Mouse (Mus musculus): ENCODE data around the gene Rnf130. TPM values are rescaled to one million over a fixed set of nuclear protein-coding genes. Genes with fewer than 3 reads are reported as not detected.

The Rnf130 gene
- total and polyA plus RNA-seq, 3 experiments: not detected

DNA sequence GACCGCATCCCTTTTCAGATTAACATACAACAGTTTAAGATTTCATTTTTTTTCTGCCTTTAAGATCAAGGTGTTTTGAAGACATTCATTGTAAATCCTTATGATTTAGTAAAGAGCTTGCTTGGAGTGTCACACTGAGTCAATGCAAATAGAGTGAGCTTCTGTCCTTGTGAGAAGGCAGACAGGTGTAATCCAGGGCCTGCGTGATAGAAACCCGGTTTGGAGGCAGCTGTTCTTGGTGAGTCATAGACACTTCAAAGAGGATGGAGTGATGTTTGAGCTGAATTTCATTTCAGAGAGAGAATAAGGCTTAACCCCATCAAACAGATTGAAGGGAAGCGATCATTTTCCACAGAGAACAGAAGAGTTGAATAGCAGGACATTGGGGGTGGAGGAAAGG lies 51.6 kb downstream of the Rnf130 start:
- H3K27me3 ChIP-seq (replicated peaks): no peaks in the 10 kb centered on the region
- no peak overlapping the region for H3K4me3 ChIP-seq (replicated peaks in 1 of 3; ENCODE audit: low read depth in 2 of 3, low read length in 2 of 3, poor library complexity in 1 of 3)
- no peaks in the 10 kb centered on the region for H3K9me3 ChIP-seq (replicated peaks; ENCODE audit: low read length)
- no peak for DNase-seq (ENCODE audit: extremely low read depth)
- no peaks in the 10 kb centered on the region for H3K79me2 ChIP-seq (replicated peaks; ENCODE audit: control insufficient read depth, extremely low read depth, insufficient read depth, poor library complexity, severe bottlenecking)
- peaks cover 0 to 2% of the 10 kb centered on the region in 2 experiments; a peak in 1 of 4 replicates for H3K4me1 ChIP-seq (ENCODE audit: control insufficient read depth in 1 of 2, insufficient read depth in 2 of 2)
- no peak for TF ChIP-seq EP300 (IDR thresholded peaks at IDR 0.05; ENCODE audit: low read length)
- TF ChIP-seq SMC3 (IDR thresholded peaks at IDR 0.05; ENCODE audit: low read depth, low read length): no peak
- TF ChIP-seq PAX5 (IDR thresholded peaks at IDR 0.05; ENCODE audit: low read length): no peak
- no peak for TF ChIP-seq ETS1 (conservative IDR thresholded peaks at IDR 0.05; ENCODE audit: low read depth, low read length)
- TF ChIP-seq MYC (IDR thresholded peaks at IDR 0.05; ENCODE audit: low read depth, low read length): no peak
- TF ChIP-seq CHD1 (IDR thresholded peaks at IDR 0.05; ENCODE audit: low read depth, low read length): no peak
- no peak for TF ChIP-seq E2F4 (IDR thresholded peaks at IDR 0.05; ENCODE audit: insufficient replicate concordance, low read depth, low read length)
- TF ChIP-seq RCOR1 (conservative IDR thresholded peaks at IDR 0.05; ENCODE audit: low read depth, low read length): no peak
- no peak for TF ChIP-seq JUND (conservative IDR thresholded peaks at IDR 0.05; ENCODE audit: low read depth, low read length)
- no peak for TF ChIP-seq ZC3H11A (IDR thresholded peaks at IDR 0.05; ENCODE audit: low read depth, low read length)
- TF ChIP-seq MAZ (IDR thresholded peaks at IDR 0.05; ENCODE audit: low read depth, low read length): no peak
- no peak for TF ChIP-seq USF1 (IDR thresholded peaks at IDR 0.05; ENCODE audit: low read depth, low read length)
- no peak for TF ChIP-seq TBP (conservative IDR thresholded peaks at IDR 0.05; ENCODE audit: low read depth, low read length)
- TF ChIP-seq GABPA (IDR thresholded peaks at IDR 0.05; ENCODE audit: insufficient replicate concordance, low read depth, low read length): no peak
- H3K36me3 ChIP-seq (replicated peaks in 1 of 2; ENCODE audit: control insufficient read depth in 1 of 2, insufficient read depth in 1 of 2, low read length in 1 of 2): no peaks in the 10 kb centered on the region
- H3K9ac ChIP-seq (ENCODE audit: insufficient read depth, low read depth): no peak overlapping the region
- in situ Hi-C loops (cut with MboI; ENCODE audit: low pct_ligation_motif_present, low pct_unique_long_range_greater_than_20kb, low sequenced_read_pairs) (no loop called here), dilution Hi-C loops (cut with MboI; ENCODE audit: extremely low pct_ligation_motif_present, extremely low pct_unique_long_range_greater_than_20kb, low sequenced_read_pairs) (no loop called here)
- no peak overlapping the region for H3K27ac ChIP-seq (ENCODE audit: insufficient read depth, low read depth)
- H3K4me2 ChIP-seq (ENCODE audit: insufficient read depth, low read depth, poor library complexity, severe bottlenecking): no peak overlapping the region

GRCm38 (mm10) chr11:50081365-50082190 lies 56.4 kb downstream of the Rnf130 start:
- in situ Hi-C loops (cut with MboI; ENCODE audit: low pct_ligation_motif_present, low pct_unique_long_range_greater_than_20kb, low sequenced_read_pairs): no loop called here
- no peaks in the 10 kb centered on the region for H3K79me2 ChIP-seq (replicated peaks; ENCODE audit: control insufficient read depth, extremely low read depth, insufficient read depth, poor library complexity, severe bottlenecking)
- H3K36me3 ChIP-seq (replicated peaks in 1 of 2; ENCODE audit: control insufficient read depth in 1 of 2, insufficient read depth in 1 of 2, low read length in 1 of 2): no peaks in the 10 kb centered on the region
- DNase-seq (ENCODE audit: extremely low read depth): no peak
- dilution Hi-C loops (cut with MboI; ENCODE audit: extremely low pct_ligation_motif_present, extremely low pct_unique_long_range_greater_than_20kb, low sequenced_read_pairs): no loop called here
- no peaks in the 10 kb centered on the region for H3K4me1 ChIP-seq (ENCODE audit: control insufficient read depth in 1 of 2, insufficient read depth in 2 of 2)
- no peak for TF ChIP-seq TBP (conservative IDR thresholded peaks at IDR 0.05; ENCODE audit: low read depth, low read length)
- TF ChIP-seq USF1 (IDR thresholded peaks at IDR 0.05; ENCODE audit: low read depth, low read length): no peak
- TF ChIP-seq TCF12 (IDR thresholded peaks at IDR 0.05; ENCODE audit: low read depth, low read length): no peak
- H3K27ac ChIP-seq (ENCODE audit: insufficient read depth, low read depth): no peak overlapping the region
- H3K27me3 ChIP-seq (replicated peaks): no peaks in the 10 kb centered on the region
- no peak overlapping the region for H3K4me2 ChIP-seq (ENCODE audit: insufficient read depth, low read depth, poor library complexity, severe bottlenecking)
- no peak overlapping the region for H3K4me3 ChIP-seq (replicated peaks in 1 of 3; ENCODE audit: low read depth in 2 of 3, low read length in 2 of 3, poor library complexity in 1 of 3)
- H3K9me3 ChIP-seq (replicated peaks; ENCODE audit: low read length): no peaks in the 10 kb centered on the region
- no peak overlapping the region for H3K9ac ChIP-seq (ENCODE audit: insufficient read depth, low read depth)
